Mouse (Mus musculus) limb, embryonic 11.5 days (tissue): ENCODE results near the gene Gzmc. TPM values are rescaled to one million over a fixed set of nuclear protein-coding genes. Genes with fewer than 3 reads are reported as not detected.
"Not testable (repeated sequence)": the region's sequence is repeated elsewhere in the genome, so short reads cannot be mapped to it uniquely, and the experiment has no call there.

Source experiments
- ATAC-seq: fragments of 200-750 bp; cut with Nextera tagmentation; 2 replicates; pipeline ENCODE4 v1.8.0; 2017; ENCODE audit warnings: low read depth; ENCODE audit not compliant: insufficient number of reproducible peaks, low FRiP score, low TSS enrichment
- DNase-seq: peaks from one replicate; pipeline ENCODE4 v3.0.0-alpha.2; 2015; ENCODE audit warnings: low spot score
- H3K27ac ChIP-seq: fragments of 300-500 bp; sonication (generic); replicated peaks from 2 replicates; pipeline ENCODE4 v1.5.1; 2014; ENCODE audit warnings: low read depth, mild to moderate bottlenecking, low read length
- H3K27me3 ChIP-seq: fragments of 300-500 bp; sonication (generic); 2 replicates; pipeline ENCODE4 v1.6.1; 2014; ENCODE audit warnings: mild to moderate bottlenecking, low read length, mixed read lengths; ENCODE audit not compliant: control insufficient read depth, insufficient read depth
- H3K36me3 ChIP-seq: fragments of 300-500 bp; sonication (generic); 2 replicates; pipeline ENCODE4 v1.6.1; 2014; ENCODE audit warnings: mild to moderate bottlenecking, low read length, moderate library complexity, mixed read lengths; ENCODE audit not compliant: control insufficient read depth, insufficient read depth
- H3K4me1 ChIP-seq: fragments of 300-500 bp; sonication (generic); 2 replicates; pipeline ENCODE4 v1.6.1; 2014; ENCODE audit warnings: low read length, mixed read lengths; ENCODE audit not compliant: control insufficient read depth, insufficient read depth
- H3K4me2 ChIP-seq: fragments of 300-500 bp; sonication (generic); 2 replicates; pipeline ENCODE4 v1.6.1; 2014; ENCODE audit warnings: low read depth, mild to moderate bottlenecking, moderate library complexity; ENCODE audit not compliant: severe bottlenecking
- H3K4me3 ChIP-seq: fragments of 300-500 bp; sonication (generic); 2 replicates; pipeline ENCODE4 v1.5.1; 2014; ENCODE audit warnings: low read depth, low read length
- H3K9ac ChIP-seq: fragments of 300-500 bp; sonication (generic); 2 replicates; pipeline ENCODE4 v1.6.1; 2014; ENCODE audit warnings: mild to moderate bottlenecking, low read length
- H3K9me3 ChIP-seq: fragments of 300-500 bp; sonication (generic); 2 replicates; pipeline ENCODE4 v1.6.1; 2016; ENCODE audit warnings: low read length; ENCODE audit not compliant: control insufficient read depth
- WGBS: fragments of 180-500 bp; shearing (Covaris S2); extraction: QIAGEN DNeasy Blood & Tissue Kit; methylation state at CpG from one replicate; pipeline ENCODE4 v1.1.7; 2014; 5-methylcytosine and 5-hydroxymethylcytosine counted together
- polyA plus RNA-seq: library from polyadenylated mRNA; unstranded; fragments of >200 nt; fragmentation: Nextera tagmentation; extraction: Ambion mirVana; gene quantifications from 2 replicates; pipeline ENCODE4 v1.2.1, GENCODE M21; 2014

Gene Gzmc
- polyA plus RNA-seq: not detected in 2 replicates

DNA sequence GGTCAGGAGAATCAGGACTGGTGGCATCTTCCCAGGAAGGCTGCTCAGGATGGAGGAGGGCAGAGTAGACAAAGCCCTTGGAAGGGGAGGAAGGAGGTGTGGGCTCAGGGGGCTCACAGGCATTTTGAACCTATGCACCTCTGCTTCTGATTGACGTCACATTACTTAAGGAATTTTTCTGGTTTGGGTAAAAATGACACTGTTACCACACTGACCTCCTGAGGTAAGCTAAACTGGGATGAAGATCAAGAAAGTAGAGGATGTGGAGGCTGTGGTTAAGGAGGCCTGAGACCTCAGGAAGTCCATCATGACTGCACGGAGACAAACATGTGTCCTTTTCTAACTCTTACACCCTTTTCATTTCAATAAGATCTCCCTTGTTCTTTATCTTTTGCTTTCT, at the start of gene Gzmc:
TSS of gene Gzmc (minus strand) at position 101 of the 400 bp plus-strand sequence.
- no peak for DNase-seq
- Histone ChIP-seq H3K36me3 (no peaks in the 10 kb centered on the region), H3K4me2 (no peak within 1 kb of the TSS), H3K27ac (no peak within 1 kb of the TSS), H3K9ac (no peak within 1 kb of the TSS), H3K9me3 (no peaks in the 10 kb centered on the region), H3K4me3 (no peak within 1 kb of the TSS), H3K4me1 (no peaks in the 10 kb centered on the region), H3K27me3 (no peaks in the 10 kb centered on the region)
- 79% methylated on average over 2 of the region's 2 CpGs for WGBS
- ATAC-seq: no peak

DNA sequence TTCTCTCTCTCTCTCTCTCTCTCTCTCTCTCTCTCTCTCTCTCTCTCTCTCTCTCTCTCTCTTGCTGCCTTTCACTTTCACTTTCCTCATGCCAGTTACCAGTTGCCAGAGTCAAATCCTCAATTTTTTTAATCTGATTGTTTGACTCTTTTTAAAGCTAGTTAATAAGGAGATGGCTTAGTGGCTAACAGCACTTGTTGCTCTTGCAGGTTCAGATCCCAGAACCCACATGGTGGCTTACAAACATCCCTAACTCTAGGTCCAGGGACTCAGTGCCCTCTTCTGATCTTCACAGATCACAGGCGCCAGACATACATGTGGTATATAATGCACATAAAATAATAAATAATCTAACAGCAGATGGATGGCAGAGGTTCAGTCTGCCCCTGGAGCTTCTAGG, 49.4 kb upstream of the Gzmc start:
- Histone ChIP-seq H3K9ac (no peak overlapping the region), H3K4me1 (no peaks in the 10 kb centered on the region), H3K36me3 (no peaks in the 10 kb centered on the region), H3K27ac (no peak overlapping the region), H3K4me3 (no peak overlapping the region), H3K9me3 (no peaks in the 10 kb centered on the region), H3K4me2 (no peak overlapping the region), H3K27me3 (no peaks in the 10 kb centered on the region)
- DNase-seq (no peak), ATAC-seq (no peak)
- 88% methylated on average over 1 of the region's 1 CpGs for WGBS

DNA sequence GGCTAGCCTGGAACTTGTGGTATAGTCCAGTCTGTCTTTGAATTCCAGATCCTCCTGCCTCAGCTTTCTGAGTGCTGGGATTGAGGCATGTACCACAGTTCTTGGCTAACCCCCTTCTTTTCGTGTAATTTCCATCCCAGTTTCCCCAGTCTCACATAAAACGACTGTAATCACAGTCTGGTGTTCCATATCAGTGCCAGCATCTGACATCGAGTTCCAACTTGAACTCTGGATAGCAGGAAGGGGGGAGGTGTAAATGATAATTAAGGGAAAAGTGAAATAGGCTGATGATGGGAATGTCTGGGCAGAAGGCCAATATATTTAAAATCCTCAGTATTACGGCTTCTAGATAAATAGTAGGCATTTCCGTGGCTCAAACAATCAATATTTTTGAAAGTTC, 46.6 kb upstream of the Gzmc start:
- DNase-seq (no peak), ATAC-seq (no peak)
- no peak overlapping the region for H3K27ac ChIP-seq
- H3K4me2 ChIP-seq: no peak overlapping the region
- no peaks in the 10 kb centered on the region for H3K27me3 ChIP-seq
- no peak overlapping the region for H3K9ac ChIP-seq
- WGBS: 78% methylated on average over 5 of the region's 5 CpGs
- H3K36me3 ChIP-seq: no peaks in the 10 kb centered on the region
- no peaks in the 10 kb centered on the region for H3K9me3 ChIP-seq
- H3K4me3 ChIP-seq: no peak overlapping the region
- no peaks in the 10 kb centered on the region for H3K4me1 ChIP-seq

DNA sequence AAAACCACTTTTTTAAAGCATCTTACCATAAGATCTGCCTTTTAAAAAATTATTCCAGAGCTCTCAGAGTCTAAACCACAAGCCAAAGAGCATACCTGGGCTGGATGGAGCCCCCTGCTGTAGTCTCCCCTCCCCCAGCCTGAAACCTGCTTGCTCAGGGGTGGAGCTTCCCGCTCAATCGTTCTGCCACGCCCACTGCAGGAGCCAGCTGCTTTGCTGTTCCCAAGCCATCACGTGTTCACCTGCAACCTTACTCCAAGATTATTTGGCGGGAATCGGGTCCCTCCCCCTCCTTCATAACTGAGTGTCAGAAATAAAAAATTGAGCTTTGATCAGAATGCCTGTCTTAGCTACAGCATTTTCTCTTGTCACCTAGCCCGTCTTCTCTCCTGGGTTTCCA, 44.2 kb upstream of the Gzmc start:
- not testable (repeated sequence) for H3K4me1 ChIP-seq, ATAC-seq, H3K9me3 ChIP-seq, H3K4me2 ChIP-seq, DNase-seq, H3K27ac ChIP-seq, H3K27me3 ChIP-seq, H3K4me3 ChIP-seq, H3K36me3 ChIP-seq, H3K9ac ChIP-seq
- whole genome bisulfite sequencing: 44% methylated on average over 7 of the region's 7 CpGs

DNA sequence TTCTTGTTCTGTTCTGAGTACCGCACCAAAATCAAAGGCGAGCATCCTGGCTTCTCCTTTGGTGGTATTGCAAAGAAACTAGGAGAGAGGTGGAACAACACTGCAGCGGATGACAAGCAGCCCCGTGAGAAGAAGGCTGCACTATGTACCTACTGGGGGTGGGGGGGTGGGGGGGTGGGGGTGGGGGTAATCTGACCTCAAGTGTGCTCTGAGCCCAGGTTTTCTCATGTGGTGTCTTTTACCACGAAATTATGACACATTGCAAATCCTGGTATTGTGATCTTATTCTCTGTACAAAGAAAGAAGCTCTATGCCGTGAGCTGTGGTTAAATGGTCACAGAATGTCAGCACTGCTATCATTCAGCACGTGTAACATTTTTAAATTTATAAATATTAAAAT, 41.6 kb upstream of the Gzmc start:
- ATAC-seq, H3K9me3 ChIP-seq, H3K4me3 ChIP-seq, H3K4me1 ChIP-seq, H3K9ac ChIP-seq, H3K27me3 ChIP-seq, DNase-seq, H3K27ac ChIP-seq, H3K4me2 ChIP-seq, H3K36me3 ChIP-seq: not testable (repeated sequence)
- 74% methylated on average over 7 of the region's 7 CpGs for WGBS

DNA sequence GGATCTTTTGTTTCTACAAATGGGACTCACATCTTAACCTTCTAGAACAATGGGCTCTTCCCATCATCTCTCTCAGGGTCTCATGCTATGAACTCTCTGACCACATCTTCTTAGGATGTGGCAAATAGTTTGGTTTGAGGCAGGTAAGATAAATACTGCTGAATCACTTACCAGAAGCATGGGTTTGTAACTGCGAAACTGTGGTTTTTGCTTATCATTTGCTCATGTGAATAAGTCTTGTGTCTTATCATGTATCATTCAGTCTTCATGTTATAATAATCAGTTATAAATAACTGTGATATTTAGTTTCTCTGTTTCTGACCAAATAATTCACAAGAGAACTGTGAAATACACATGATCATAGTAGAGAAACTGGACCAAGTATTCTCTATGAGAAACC, 31.7 kb upstream of the Gzmc start:
- Histone ChIP-seq H3K9ac (no peak overlapping the region), H3K27me3 (no peaks in the 10 kb centered on the region), H3K27ac (no peak overlapping the region), H3K4me3 (no peak overlapping the region), H3K36me3 (no peaks in the 10 kb centered on the region), H3K4me1 (no peaks in the 10 kb centered on the region), H3K9me3 (no peaks in the 10 kb centered on the region), H3K4me2 (no peak overlapping the region)
- WGBS: 95% methylated on average over 1 of the region's 1 CpGs
- ATAC-seq (no peak), DNase-seq (no peak)

DNA sequence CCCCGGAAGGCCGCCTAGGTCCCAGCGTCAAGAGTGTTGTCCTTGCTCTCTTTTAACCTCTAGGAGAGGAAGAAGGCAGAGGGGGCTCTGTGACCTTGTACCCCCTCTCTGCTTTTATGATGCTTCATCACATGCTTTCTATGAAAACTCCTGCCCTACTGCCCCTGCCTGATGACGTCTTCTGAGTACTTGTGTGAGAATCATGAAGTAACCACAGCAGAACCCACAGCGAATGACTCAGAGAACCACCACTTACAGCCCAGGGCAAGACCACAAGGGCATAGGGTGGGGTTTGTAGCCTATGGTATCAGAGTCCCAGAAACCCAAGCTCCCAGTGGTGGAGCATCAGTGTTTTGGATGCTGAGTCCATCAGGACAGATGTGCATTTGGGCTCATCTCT, 27.7 kb upstream of the Gzmc start, which contains the start of gene Gzmb:
TSS of gene Gzmb (minus strand) at position 108 of the 400 bp plus-strand sequence.
- H3K36me3 ChIP-seq: no peaks in the 10 kb centered on the region
- H3K4me2 ChIP-seq: no peak within 1 kb of the TSS
- ATAC-seq (no peak), DNase-seq (no peak)
- H3K27me3 ChIP-seq: no peaks in the 10 kb centered on the region
- H3K27ac ChIP-seq: no peak within 1 kb of the TSS
- H3K9ac ChIP-seq: no peak within 1 kb of the TSS
- 88% methylated on average over 5 of the region's 5 CpGs for WGBS
- no peaks in the 10 kb centered on the region for H3K9me3 ChIP-seq
- H3K4me1 ChIP-seq: no peaks in the 10 kb centered on the region
- H3K4me3 ChIP-seq: no peak within 1 kb of the TSS

DNA sequence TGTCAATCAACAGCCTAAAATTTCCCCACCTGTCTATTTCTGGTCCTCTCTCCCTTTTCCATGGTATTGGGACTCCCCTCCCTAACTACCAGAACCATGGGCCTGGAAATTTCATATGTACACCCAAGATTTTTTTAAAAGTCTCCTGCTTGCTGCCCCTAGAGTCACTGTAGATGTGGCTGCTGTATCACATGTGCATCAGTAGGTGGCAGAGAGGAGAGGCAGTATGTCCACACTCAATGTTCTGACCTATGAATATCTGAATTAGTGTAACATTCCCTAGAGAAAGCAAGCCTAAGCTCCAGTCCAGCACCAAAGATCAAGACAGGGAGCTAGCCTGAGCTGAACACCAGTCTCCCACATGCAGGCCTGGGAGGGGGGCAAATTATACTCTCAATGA, 6.0 kb upstream of the Gzmc start:
- Histone ChIP-seq H3K9ac (no peak overlapping the region), H3K4me2 (no peak overlapping the region), H3K9me3 (no peaks in the 10 kb centered on the region), H3K4me3 (no peak overlapping the region), H3K27ac (no peak overlapping the region), H3K27me3 (no peaks in the 10 kb centered on the region), H3K4me1 (no peaks in the 10 kb centered on the region), H3K36me3 (no peaks in the 10 kb centered on the region)
- ATAC-seq (no peak), DNase-seq (no peak)

DNA sequence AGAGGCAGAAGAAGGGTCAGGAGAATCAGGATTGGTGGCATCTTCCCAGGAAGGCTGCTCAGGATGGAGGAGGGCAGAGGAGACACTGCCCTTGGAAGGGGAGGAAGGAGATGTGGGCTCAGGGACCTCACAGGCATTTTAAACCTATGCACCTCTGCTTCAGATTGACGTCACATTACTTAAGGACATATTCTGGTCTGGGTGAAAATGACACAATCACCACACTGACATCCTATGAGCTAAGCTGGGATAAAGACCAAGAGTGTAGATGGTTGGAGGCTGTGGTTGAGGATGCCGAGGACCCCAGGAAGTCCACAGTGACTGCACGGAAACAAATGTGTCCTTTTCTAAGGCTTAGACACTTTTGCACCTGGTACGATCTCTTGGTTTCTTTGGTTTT, 23.1 kb downstream of the Gzmc start, which contains the start of gene Gzmf:
TSS of gene Gzmf (minus strand) at position 101 of the 400 bp plus-strand sequence.
- Histone ChIP-seq H3K27ac (no peak within 1 kb of the TSS), H3K36me3 (no peaks in the 10 kb centered on the region), H3K9ac (no peak within 1 kb of the TSS), H3K4me2 (no peak within 1 kb of the TSS), H3K4me1 (no peaks in the 10 kb centered on the region), H3K4me3 (no peak within 1 kb of the TSS), H3K9me3 (no peaks in the 10 kb centered on the region), H3K27me3 (no peaks in the 10 kb centered on the region)
- DNase-seq (no peak), ATAC-seq (no peak)
- WGBS: 94% methylated on average over 4 of the region's 4 CpGs
